Mouse (Mus musculus) myocyte (in vitro differentiated cells): ENCODE data around the gene Dpysl5. TPM values are rescaled to one million over a fixed set of nuclear protein-coding genes. Genes with fewer than 3 reads are reported as not detected.

Experiments used
- H3K27me3 ChIP-seq: one replicate; pipeline ENCODE4 v1.6.1; 2011; ENCODE audit not compliant: control insufficient read depth, insufficient read depth, insufficient read length
- H3K36me3 ChIP-seq: one replicate; pipeline ENCODE4 v1.6.1; 2011; ENCODE audit not compliant: control insufficient read depth, insufficient read depth
- H3K4me2 ChIP-seq: one replicate; pipeline ENCODE4 v1.6.1; 2011; ENCODE audit warnings: low read depth, control low read depth
- H3K4me3 ChIP-seq: one replicate; pipeline ENCODE4 v1.5.1; 2011; ENCODE audit warnings: mild to moderate bottlenecking, control low read depth, moderate library complexity
- H3K79me2 ChIP-seq: one replicate; pipeline ENCODE4 v1.6.1; 2011; ENCODE audit not compliant: control insufficient read depth, insufficient read depth
- H3ac ChIP-seq: one replicate; pipeline ENCODE4 v1.6.1; 2011; ENCODE audit not compliant: control insufficient read depth, insufficient read length
- CEBPB ChIP-seq: IDR thresholded peaks from 2 replicates; pipeline ENCODE4 v1.6.1; 2011; ENCODE audit warnings: mild to moderate bottlenecking, moderate library complexity; ENCODE audit not compliant: poor library complexity, insufficient read depth, severe bottlenecking
- E2F4 ChIP-seq: IDR thresholded peaks from one replicate; pipeline ENCODE4 v1.6.1; 2011; ENCODE audit warnings: mild to moderate bottlenecking, control low read depth, moderate library complexity; ENCODE audit not compliant: insufficient read depth
- MAX ChIP-seq: IDR thresholded peaks from one replicate; pipeline ENCODE4 v1.6.1; 2011; ENCODE audit warnings: low read depth, mild to moderate bottlenecking, control low read depth
- MYOD1 ChIP-seq, 3 experiments: IDR thresholded peaks; one replicate each; pipeline ENCODE4 v1.6.1; 2011; ENCODE audit warnings: control low read depth in 2 of 3, low read depth in 2 of 3, mild to moderate bottlenecking in 2 of 3, moderate library complexity in 1 of 3; ENCODE audit not compliant: insufficient read length in 2 of 3, control insufficient read depth in 1 of 3
- MYOG ChIP-seq, 3 experiments: IDR thresholded peaks; one replicate each; pipeline ENCODE4 v1.6.1; 2011; ENCODE audit warnings: control low read depth in 2 of 3, low read depth in 2 of 3, mild to moderate bottlenecking in 2 of 3; ENCODE audit not compliant: insufficient read length in 2 of 3, control insufficient read depth in 1 of 3, insufficient read depth in 1 of 3
- POLR2A ChIP-seq: IDR thresholded peaks from one replicate; pipeline ENCODE4 v1.6.1; 2011; ENCODE audit warnings: low read depth, mild to moderate bottlenecking, control low read depth, moderate library complexity; ENCODE audit not compliant: insufficient read length
- POLR2AphosphoS2 ChIP-seq: IDR thresholded peaks from one replicate; pipeline ENCODE4 v1.6.1; 2011; ENCODE audit warnings: low read depth, control low read depth; ENCODE audit not compliant: insufficient read length
- REST ChIP-seq: IDR thresholded peaks from one replicate; pipeline ENCODE4 v1.6.1; 2011; ENCODE audit warnings: mild to moderate bottlenecking, control low read depth, moderate library complexity; ENCODE audit not compliant: insufficient read depth, insufficient read length
- SRF ChIP-seq: IDR thresholded peaks from one replicate; pipeline ENCODE4 v1.6.1; 2011; ENCODE audit warnings: low read depth; ENCODE audit not compliant: control insufficient read depth, insufficient read length
- TCF12 ChIP-seq: IDR thresholded peaks from one replicate; pipeline ENCODE4 v1.6.1; 2011; ENCODE audit warnings: mild to moderate bottlenecking, control low read depth; ENCODE audit not compliant: poor library complexity, insufficient read depth, severe bottlenecking
- TCF3 ChIP-seq: IDR thresholded peaks from one replicate; pipeline ENCODE4 v1.6.1; 2011; ENCODE audit warnings: low read depth, control low read depth; ENCODE audit not compliant: insufficient read length
- USF1 ChIP-seq: IDR thresholded peaks from one replicate; pipeline ENCODE4 v1.6.1; 2011; ENCODE audit warnings: low read depth, mild to moderate bottlenecking, control low read depth, moderate library complexity
- polyA plus RNA-seq: library from polyadenylated mRNA; unstranded; fragments of >200 nt; fragmentation: generic; extraction: Trizol; gene quantifications from one replicate; pipeline ENCODE4 v1.2.1, GENCODE M21; 2012; ENCODE audit warnings: missing spikeins

Dpysl5 gene
- polyA plus RNA-seq, 1 experiment = 0.01 TPM

GRCm38 (mm10) chr5:30721935-30722334, 10.6 kb downstream of the Dpysl5 start:
- no peaks in the 10 kb centered on the region for H3K79me2 ChIP-seq
- H3K4me3 ChIP-seq = no peak overlapping the region
- H3K36me3 ChIP-seq = no peaks in the 10 kb centered on the region
- no peak overlapping the region for H3ac ChIP-seq
- no peak overlapping the region for H3K4me2 ChIP-seq
- H3K27me3 ChIP-seq = peaks cover 86% of the 10 kb centered on the region
- TF ChIP-seq MYOD1 (IDR thresholded peaks at IDR 0.05; ENCODE audit: control insufficient read depth in 1 of 3, insufficient read length in 2 of 3, low read depth in 2 of 3) (no peak), USF1 (no peak), MAX (no peak), MYOG (IDR thresholded peaks at IDR 0.05; ENCODE audit: control insufficient read depth in 1 of 3, insufficient read depth in 1 of 3, insufficient read length in 2 of 3, low read depth in 2 of 3) (no peak), TCF3 (no peak), TCF12 (no peak)

- Histone ChIP-seq H3K4me3 (no peak overlapping the region), H3K27me3 (peaks cover 61% of the 10 kb centered on the region), H3K36me3 (no peaks in the 10 kb centered on the region), H3ac (no peak overlapping the region), H3K4me2 (no peak overlapping the region), H3K79me2 (no peaks in the 10 kb centered on the region)
- TF ChIP-seq MYOD1 (IDR thresholded peaks at IDR 0.05; ENCODE audit: control insufficient read depth in 1 of 3, insufficient read length in 2 of 3, low read depth in 2 of 3) (no peak), MAX (no peak), POLR2A (no peak), REST (no peak)
Measured at GRCm38 (mm10) chr5:30726151-30726693, 14.9 kb downstream of the Dpysl5 start.

- Histone ChIP-seq H3K4me2 (no peak overlapping the region), H3ac (no peak overlapping the region), H3K79me2 (no peaks in the 10 kb centered on the region), H3K4me3 (no peak overlapping the region), H3K27me3 (peaks cover 58% of the 10 kb centered on the region), H3K36me3 (no peaks in the 10 kb centered on the region)
- TF ChIP-seq E2F4 = no peak
- TF ChIP-seq SRF = no peak
- TF ChIP-seq USF1 = no peak
- no peak for TF ChIP-seq REST
- no peak for TF ChIP-seq CEBPB
Measured at GRCm38 (mm10) chr5:30732511-30732910, 21.1 kb downstream of the Dpysl5 start.

GRCm38 (mm10) chr5:30734666-30735065, 23.3 kb downstream of the Dpysl5 start:
- no peaks in the 10 kb centered on the region for H3K36me3 ChIP-seq
- TF ChIP-seq POLR2AphosphoS2 (no peak), MYOD1 (IDR thresholded peaks at IDR 0.05; ENCODE audit: control insufficient read depth in 1 of 3, insufficient read length in 2 of 3, low read depth in 2 of 3) (no peak), MAX (no peak), SRF (no peak), CEBPB (no peak), USF1 (no peak), POLR2A (no peak), TCF12 (no peak), E2F4 (no peak), REST (no peak), MYOG (IDR thresholded peaks at IDR 0.05; ENCODE audit: control insufficient read depth in 1 of 3, insufficient read depth in 1 of 3, insufficient read length in 2 of 3, low read depth in 2 of 3) (no peak), TCF3 (no peak)
- no peak overlapping the region for H3K4me3 ChIP-seq
- no peak overlapping the region for H3K4me2 ChIP-seq
- H3K79me2 ChIP-seq = no peaks in the 10 kb centered on the region
- H3ac ChIP-seq = no peak overlapping the region
- peaks cover 67% of the 10 kb centered on the region for H3K27me3 ChIP-seq

GRCm38 (mm10) chr5:30738127-30738828, 26.9 kb downstream of the Dpysl5 start:
- Histone ChIP-seq H3K4me2 (no peak overlapping the region), H3K79me2 (no peaks in the 10 kb centered on the region), H3ac (no peak overlapping the region), H3K4me3 (no peak overlapping the region), H3K36me3 (no peaks in the 10 kb centered on the region), H3K27me3 (peaks cover 83% of the 10 kb centered on the region)
- TF ChIP-seq MAX = no peak
- TF ChIP-seq E2F4 = no peak
